Mouse (Mus musculus) olfactory bulb, adult 2 months (tissue): ENCODE results near the gene Mvp.

ENCODE experiments used
- CTCF ChIP-seq: fragments of 200-500 bp; IDR thresholded peaks from 2 replicates; pipeline ENCODE4 v1.5.1; 2012; ENCODE audit warnings: low read depth, mild to moderate bottlenecking, low read length, moderate library complexity; ENCODE audit not compliant: insufficient read depth
- POLR2A ChIP-seq: fragments of 200-500 bp; IDR thresholded peaks from 2 replicates; pipeline ENCODE4 v1.6.1; 2012; ENCODE audit warnings: mild to moderate bottlenecking, low read depth, low read length, moderate library complexity; ENCODE audit not compliant: insufficient read depth

DNA sequence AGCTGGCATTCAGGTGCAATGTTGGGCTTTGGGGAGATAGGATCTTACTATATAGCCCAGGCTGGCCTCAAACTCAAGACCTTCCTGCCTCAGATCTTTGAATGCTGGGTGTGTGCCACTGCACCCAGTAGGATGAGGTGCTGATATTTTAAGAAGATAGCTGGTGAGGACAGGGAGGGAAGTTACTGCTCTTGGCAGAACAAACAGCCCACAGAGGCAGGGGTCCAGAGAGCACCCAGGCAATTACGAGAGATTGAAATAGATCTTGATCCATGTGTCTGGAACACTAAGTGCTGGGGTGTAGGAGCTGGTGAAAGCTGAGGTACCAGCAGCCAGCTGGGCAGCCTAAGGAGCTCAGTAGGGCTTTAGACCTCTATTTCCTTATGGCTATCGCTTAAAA, 32.8 kb downstream of the Mvp start:
- TF ChIP-seq POLR2A (no peak), CTCF (no peak)
